Mouse (Mus musculus) embryonic facial prominence, embryonic 11.5 days (tissue): ENCODE measurements around the gene Pcbp2. TPM values are rescaled to one million over a fixed set of nuclear protein-coding genes. Genes with fewer than 3 reads are reported as not detected.
A peak's percentile ranks its signal among the peaks of the same experiment; 100 is the strongest.

Experiments
- ATAC-seq: fragments of 200-750 bp; cut with Nextera tagmentation; replicated peaks from 2 replicates; pipeline ENCODE4 v1.8.0; 2017; ENCODE audit warnings: low read depth; ENCODE audit not compliant: insufficient number of reproducible peaks, low FRiP score, low TSS enrichment
- DNase-seq: peaks from one replicate; pipeline ENCODE4 v3.0.0-alpha.2; 2015; ENCODE audit warnings: low spot score
- H3K27ac ChIP-seq: fragments of 300-500 bp; sonication (generic); replicated peaks from 2 replicates; pipeline ENCODE4 v1.5.1; 2014; ENCODE audit warnings: mild to moderate bottlenecking, low read depth, low read length, control low read depth
- H3K27me3 ChIP-seq: fragments of 300-500 bp; sonication (generic); 2 replicates; pipeline ENCODE4 v1.6.1; 2014; ENCODE audit warnings: mild to moderate bottlenecking, low read length, moderate library complexity, mixed read lengths; ENCODE audit not compliant: control insufficient read depth, insufficient read depth
- H3K36me3 ChIP-seq: fragments of 300-500 bp; sonication (generic); replicated peaks from 2 replicates; pipeline ENCODE4 v1.6.1; 2014; ENCODE audit warnings: low read depth, mild to moderate bottlenecking, low read length, moderate library complexity, mixed read lengths; ENCODE audit not compliant: control insufficient read depth, insufficient read depth
- H3K4me1 ChIP-seq: fragments of 300-500 bp; sonication (generic); 2 replicates; pipeline ENCODE4 v1.6.1; 2014; ENCODE audit warnings: low read length, mixed read lengths; ENCODE audit not compliant: control insufficient read depth, insufficient read depth
- H3K4me2 ChIP-seq: fragments of 300-500 bp; sonication (generic); 2 replicates; pipeline ENCODE4 v1.6.1; 2014; ENCODE audit warnings: low read depth, mild to moderate bottlenecking, control low read depth, low read length, moderate library complexity
- H3K4me3 ChIP-seq: fragments of 300-500 bp; sonication (generic); 2 replicates; pipeline ENCODE4 v1.5.1; 2014; ENCODE audit warnings: low read depth, low read length, control low read depth
- H3K9ac ChIP-seq: fragments of 300-500 bp; sonication (generic); replicated peaks from 2 replicates; pipeline ENCODE4 v1.6.1; 2014; ENCODE audit warnings: mild to moderate bottlenecking, control low read depth, low read length
- H3K9me3 ChIP-seq: fragments of 300-500 bp; sonication (generic); replicated peaks from 2 replicates; pipeline ENCODE4 v1.6.1; 2016; ENCODE audit warnings: mild to moderate bottlenecking, low read length, inconsistent platforms, mixed read lengths; ENCODE audit not compliant: control insufficient read depth
- WGBS: fragments of 180-500 bp; shearing (Covaris S2); extraction: QIAGEN DNeasy Blood & Tissue Kit; methylation state at CpG from one replicate; pipeline ENCODE4 v1.1.7; 2014; 5-methylcytosine and 5-hydroxymethylcytosine counted together
- polyA plus RNA-seq: library from polyadenylated mRNA; unstranded; fragments of >200 nt; fragmentation: Nextera tagmentation; extraction: Ambion mirVana; gene quantifications from 2 replicates; pipeline ENCODE4 v1.2.1, GENCODE M21; 2014

Gene Pcbp2
- polyA plus RNA-seq, 1 experiment from 2014 or later, result 288 TPM

- DNase-seq, result no peak
- Histone ChIP-seq H3K4me3 (no peak overlapping the region), H3K36me3 (peaks cover 28% of the 10 kb centered on the region), H3K9me3 (no peaks in the 10 kb centered on the region), H3K9ac (no peak overlapping the region), H3K27ac (no peak overlapping the region), H3K27me3 (no peaks in the 10 kb centered on the region), H3K4me2 (no peak overlapping the region), H3K4me1 (no peaks in the 10 kb centered on the region)
- ATAC-seq, result no peak
- WGBS, result 94% methylated on average over 3 of the region's 3 CpGs
These were observed 28.0 kb downstream of the Pcbp2 start for GRCm38 (mm10) chr15:102498322-102498721.

- DNase-seq (no peak), ATAC-seq (no peak)
- H3K4me2 ChIP-seq, result no peak overlapping the region
- H3K4me3 ChIP-seq, result no peak overlapping the region
- no peak overlapping the region for H3K9ac ChIP-seq
- H3K36me3 ChIP-seq, result peaks cover 27% of the 10 kb centered on the region
- WGBS, result 86% methylated on average over 3 of the region's 3 CpGs
- H3K27ac ChIP-seq, result no peak overlapping the region
- no peaks in the 10 kb centered on the region for H3K27me3 ChIP-seq
- no peaks in the 10 kb centered on the region for H3K4me1 ChIP-seq
- H3K9me3 ChIP-seq, result no peaks in the 10 kb centered on the region
These were observed 29.0 kb downstream of the Pcbp2 start for GRCm38 (mm10) chr15:102499370-102499769.

GRCm38 (mm10) chr15:102499851-102500250 is 29.5 kb downstream of the Pcbp2 start:
- DNase-seq (no peak), ATAC-seq (no peak)
- Histone ChIP-seq H3K9me3 (no peaks in the 10 kb centered on the region), H3K4me1 (no peaks in the 10 kb centered on the region), H3K36me3 (peaks cover 24% of the 10 kb centered on the region), H3K27me3 (no peaks in the 10 kb centered on the region), H3K4me2 (no peak overlapping the region), H3K4me3 (no peak overlapping the region), H3K27ac (no peak overlapping the region), H3K9ac (no peak overlapping the region)
- WGBS, result 94% methylated on average over 6 of the region's 6 CpGs

- DNase-seq, result no peak
- Histone ChIP-seq H3K9ac (no peak overlapping the region), H3K27ac (no peak overlapping the region), H3K4me1 (no peaks in the 10 kb centered on the region), H3K27me3 (no peaks in the 10 kb centered on the region), H3K4me2 (no peak overlapping the region), H3K36me3 (peaks cover 24% of the 10 kb centered on the region), H3K9me3 (no peaks in the 10 kb centered on the region), H3K4me3 (no peak overlapping the region)
- WGBS, result 88% methylated on average over 5 of the region's 5 CpGs
- ATAC-seq, result no peak
These were observed 30.1 kb downstream of the Pcbp2 start for GRCm38 (mm10) chr15:102500479-102500878.

GRCm38 (mm10) chr15:102501084-102501814 is 30.9 kb downstream of the Pcbp2 start:
- H3K9me3 ChIP-seq, result no peaks in the 10 kb centered on the region
- DNase-seq, result no peak
- no peak overlapping the region for H3K4me3 ChIP-seq
- H3K27me3 ChIP-seq, result no peaks in the 10 kb centered on the region
- 87% methylated on average over 19 of the region's 19 CpGs for WGBS
- H3K4me2 ChIP-seq, result no peak overlapping the region
- H3K36me3 ChIP-seq, result peaks cover 24% of the 10 kb centered on the region
- H3K9ac ChIP-seq, result no peak overlapping the region
- H3K27ac ChIP-seq, result no peak overlapping the region
- no peaks in the 10 kb centered on the region for H3K4me1 ChIP-seq
- ATAC-seq, result 0 out of 2 replicates have a peak, but pooled peaks have one; percentile 11

GRCm38 (mm10) chr15:102502254-102502840 is 32.0 kb downstream of the Pcbp2 start:
- Histone ChIP-seq H3K9ac (no peak overlapping the region), H3K27ac (no peak overlapping the region), H3K4me3 (no peak overlapping the region), H3K4me2 (no peak overlapping the region), H3K27me3 (no peaks in the 10 kb centered on the region), H3K4me1 (no peaks in the 10 kb centered on the region), H3K36me3 (peaks cover 22% of the 10 kb centered on the region), H3K9me3 (no peaks in the 10 kb centered on the region)
- no peak for ATAC-seq
- DNase-seq, result no peak
- 80% methylated on average over 9 of the region's 9 CpGs for WGBS

GRCm38 (mm10) chr15:102503447-102503846 is 33.1 kb downstream of the Pcbp2 start, which contains the start of gene Gm10337:
Gene Gm10337, plus strand, starts transcription at chr15:102503722.
- H3K27me3 ChIP-seq, result no peaks in the 10 kb centered on the region
- no peak within 1 kb of the TSS for H3K27ac ChIP-seq
- DNase-seq, result no peak
- peaks cover 22% of the 10 kb centered on the region for H3K36me3 ChIP-seq
- WGBS, result 78% methylated on average over 1 of the region's 1 CpGs
- H3K4me2 ChIP-seq, result no peak within 1 kb of the TSS
- H3K4me3 ChIP-seq, result no peak within 1 kb of the TSS
- no peaks in the 10 kb centered on the region for H3K9me3 ChIP-seq
- no peak for ATAC-seq
- H3K4me1 ChIP-seq, result no peaks in the 10 kb centered on the region
- no peak within 1 kb of the TSS for H3K9ac ChIP-seq
